Mouse (Mus musculus): ENCODE results near the gene Kcnj14.

GRCm38 (mm10) chr7:45833924-45834323, 9.3 kb upstream of the Kcnj14 start:
- TF ChIP-seq CTCF (IDR thresholded peaks at IDR 0.05; ENCODE audit: low read depth, low read length) (no peak), GATA1 (IDR thresholded peaks at IDR 0.05; ENCODE audit: borderline replicate concordance, low read length) (no peak)
